Mouse (Mus musculus) kidney, postnatal 0 days (tissue): ENCODE data around the gene Cdipt. TPM values are rescaled to one million over a fixed set of nuclear protein-coding genes. Genes with fewer than 3 reads are reported as not detected.
A peak's percentile ranks its signal among the peaks of the same experiment; 100 is the strongest.

Experiments
- ATAC-seq: fragments of 200-750 bp; cut with Nextera tagmentation; replicated peaks from 2 replicates; pipeline ENCODE4 v1.8.0; 2017; ENCODE audit warnings: low read depth, moderate number of reproducible peaks, moderate TSS enrichment, moderate library complexity; ENCODE audit not compliant: low FRiP score
- DNase-seq: peaks from one replicate; pipeline ENCODE4 v3.0.0-alpha.2; 2016; ENCODE audit warnings: low spot score
- H3K27ac ChIP-seq: fragments of 300-500 bp; sonication (generic); 2 replicates; pipeline ENCODE4 v1.5.1; 2014; ENCODE audit warnings: mild to moderate bottlenecking
- H3K27me3 ChIP-seq: fragments of 300-500 bp; sonication (generic); 2 replicates; pipeline ENCODE4 v1.6.1; 2014; ENCODE audit warnings: low read length, mixed read lengths; ENCODE audit not compliant: insufficient read depth
- H3K36me3 ChIP-seq: fragments of 300-500 bp; sonication (generic); 2 replicates; pipeline ENCODE4 v1.6.1; 2014; ENCODE audit warnings: low read length, mixed read lengths; ENCODE audit not compliant: insufficient read depth
- H3K4me1 ChIP-seq: fragments of 300-500 bp; sonication (generic); replicated peaks from 2 replicates; pipeline ENCODE4 v1.6.1; 2014; ENCODE audit warnings: antibody characterized with exemption, low read length, mixed read lengths; ENCODE audit not compliant: insufficient read depth
- H3K4me2 ChIP-seq: fragments of 300-500 bp; sonication (generic); 2 replicates; pipeline ENCODE4 v1.6.1; 2014; ENCODE audit warnings: mild to moderate bottlenecking, low read length, moderate library complexity, mixed read lengths
- H3K4me3 ChIP-seq: fragments of 300-500 bp; sonication (generic); replicated peaks from 2 replicates; pipeline ENCODE4 v1.5.1; 2014; ENCODE audit warnings: low read depth, low read length
- H3K9ac ChIP-seq: fragments of 300-500 bp; sonication (generic); 2 replicates; pipeline ENCODE4 v1.6.1; 2014; ENCODE audit warnings: low read depth, low read length
- H3K9me3 ChIP-seq: fragments of 300-500 bp; sonication (generic); replicated peaks from 2 replicates; pipeline ENCODE4 v1.6.1; 2016; ENCODE audit warnings: low read length, inconsistent platforms, mixed read lengths
- CTCF ChIP-seq: IDR thresholded peaks from 2 replicates; pipeline ENCODE4 v1.5.1; 2016; ENCODE audit warnings: antibody characterized with exemption, low read depth, mild to moderate bottlenecking, moderate library complexity
- WGBS: fragments of 180-500 bp; shearing (Covaris S2); extraction: QIAGEN DNeasy Blood & Tissue Kit; methylation state at CpG from one replicate; pipeline ENCODE4 v1.1.7; 2014; 5-methylcytosine and 5-hydroxymethylcytosine counted together
- polyA plus RNA-seq: library from polyadenylated mRNA; unstranded; fragments of >200 nt; fragmentation: Nextera tagmentation; extraction: Ambion mirVana; gene quantifications from 2 replicates; pipeline ENCODE4 v1.2.1, GENCODE M21; 2015

Gene Cdipt
- polyA plus RNA-seq, 1 experiment from 2014 or later: 118 TPM

GRCm38 (mm10) chr7:126982054-126982453 is 6.3 kb downstream of the Cdipt start:
- H3K36me3 ChIP-seq: peaks cover 20% of the 10 kb centered on the region
- no peak overlapping the region for H3K27ac ChIP-seq
- ATAC-seq: no peak

GRCm38 (mm10) chr7:126983113-126983512 is 7.4 kb downstream of the Cdipt start:
- H3K4me2 ChIP-seq: no peak overlapping the region
- no peaks in the 10 kb centered on the region for H3K9me3 ChIP-seq
- no peaks in the 10 kb centered on the region for H3K4me1 ChIP-seq
- H3K27me3 ChIP-seq: no peaks in the 10 kb centered on the region
- no peak overlapping the region for H3K9ac ChIP-seq
- H3K36me3 ChIP-seq: peaks cover 19% of the 10 kb centered on the region
- no peak overlapping the region for H3K27ac ChIP-seq
- no peak for TF ChIP-seq CTCF
- H3K4me3 ChIP-seq: no peak overlapping the region
- 64% methylated on average over 7 of the region's 7 CpGs for WGBS
- DNase-seq (no peak), ATAC-seq (no peak)

More at GRCm38 (mm10) chr7:126982054-126982453, 6.3 kb downstream of the Cdipt start:
- no peak for DNase-seq
- WGBS: 88% methylated on average over 4 of the region's 4 CpGs
- Histone ChIP-seq H3K4me3 (no peak overlapping the region), H3K9ac (no peak overlapping the region), H3K27me3 (no peaks in the 10 kb centered on the region), H3K4me2 (no peak overlapping the region), H3K4me1 (0 out of 2 replicates have a peak, but pooled peaks cover 4% of the 10 kb centered on the region), H3K9me3 (no peaks in the 10 kb centered on the region)
- no peak for TF ChIP-seq CTCF

GRCm38 (mm10) chr7:126984667-126985444 is 9.1 kb downstream of the Cdipt start:
- Histone ChIP-seq H3K4me1 (no peaks in the 10 kb centered on the region), H3K4me2 (no peak overlapping the region), H3K36me3 (peaks cover 6% of the 10 kb centered on the region; the same call in 1 of the 2 replicates), H3K4me3 (no peak overlapping the region), H3K27ac (no peak overlapping the region), H3K9ac (no peak overlapping the region), H3K9me3 (no peaks in the 10 kb centered on the region), H3K27me3 (no peaks in the 10 kb centered on the region)
- 29% methylated on average over 10 of the region's 10 CpGs for WGBS
- no peak for DNase-seq
- no peak for TF ChIP-seq CTCF
- no peak for ATAC-seq

GRCm38 (mm10) chr7:126986319-126986718 is 10.6 kb downstream of the Cdipt start:
- H3K4me2 ChIP-seq: no peak overlapping the region

GRCm38 (mm10) chr7:126988816-126989215 is 13.1 kb downstream of the Cdipt start:
- ATAC-seq (no peak), DNase-seq (no peak)
- no peak for TF ChIP-seq CTCF
- Histone ChIP-seq H3K36me3 (peaks cover 8% of the 10 kb centered on the region; the same call in 1 of the 2 replicates), H3K9me3 (no peaks in the 10 kb centered on the region), H3K4me3 (no peak overlapping the region), H3K4me1 (no peaks in the 10 kb centered on the region), H3K27me3 (no peaks in the 10 kb centered on the region), H3K9ac (no peak overlapping the region), H3K27ac (no peak overlapping the region), H3K4me2 (no peak overlapping the region)
- 75% methylated on average over 8 of the region's 8 CpGs for WGBS

More at GRCm38 (mm10) chr7:126986319-126986718, 10.6 kb downstream of the Cdipt start:
- Histone ChIP-seq H3K4me1 (no peaks in the 10 kb centered on the region), H3K4me3 (no peak overlapping the region), H3K9ac (no peak overlapping the region), H3K27me3 (no peaks in the 10 kb centered on the region), H3K36me3 (0 out of 2 replicates have a peak, but pooled peaks cover 3% of the 10 kb centered on the region), H3K27ac (no peak overlapping the region), H3K9me3 (no peaks in the 10 kb centered on the region)
- ATAC-seq (peak; percentile 76; the same call in 1 of the 2 replicates), DNase-seq (peak; percentile 61)
- peak; percentile 79 for TF ChIP-seq CTCF
- 41% methylated on average over 9 of the region's 9 CpGs for WGBS

GRCm38 (mm10) chr7:126996449-126996848 is 20.7 kb downstream of the Cdipt start:
- no peaks in the 10 kb centered on the region for H3K4me1 ChIP-seq
- no peak for ATAC-seq
- peak; percentile 47; the same call in 1 of the 2 replicates for TF ChIP-seq CTCF
- 86% methylated on average over 4 of the region's 4 CpGs for WGBS
- H3K27me3 ChIP-seq: no peaks in the 10 kb centered on the region
- H3K9me3 ChIP-seq: no peaks in the 10 kb centered on the region
- H3K36me3 ChIP-seq: peaks cover 8% of the 10 kb centered on the region
- no peak for DNase-seq
- H3K27ac ChIP-seq: no peak overlapping the region
- no peak overlapping the region for H3K9ac ChIP-seq
- no peak overlapping the region for H3K4me3 ChIP-seq
- no peak overlapping the region for H3K4me2 ChIP-seq
